Mouse (Mus musculus) heart, postnatal 0 days (tissue): ENCODE data around the gene Wnt3. TPM values are rescaled to one million over a fixed set of nuclear protein-coding genes. Genes with fewer than 3 reads are reported as not detected.

ENCODE experiments used
- ATAC-seq: fragments of 200-750 bp; cut with Nextera tagmentation; 2 replicates; pipeline ENCODE4 v1.8.0; 2017; ENCODE audit warnings: low read depth, moderate number of reproducible peaks, moderate library complexity; ENCODE audit not compliant: insufficient read depth
- DNase-seq: peaks from one replicate; pipeline ENCODE4 v3.0.0-alpha.2; 2016; ENCODE audit warnings: low spot score
- H3K27ac ChIP-seq: fragments of 300-500 bp; sonication (generic); 2 replicates; pipeline ENCODE4 v1.5.1; 2014; ENCODE audit warnings: low read depth, mild to moderate bottlenecking
- H3K27me3 ChIP-seq: fragments of 300-500 bp; sonication (generic); 2 replicates; pipeline ENCODE4 v1.6.1; 2014; ENCODE audit warnings: low read length, mixed read lengths; ENCODE audit not compliant: control insufficient read depth, insufficient read depth
- H3K36me3 ChIP-seq: fragments of 300-500 bp; sonication (generic); replicated peaks from 2 replicates; pipeline ENCODE4 v1.6.1; 2014; ENCODE audit warnings: low read length, mixed read lengths; ENCODE audit not compliant: control insufficient read depth, insufficient read depth
- H3K4me1 ChIP-seq: fragments of 300-500 bp; sonication (generic); 2 replicates; pipeline ENCODE4 v1.6.1; 2014; ENCODE audit warnings: antibody characterized with exemption; ENCODE audit not compliant: control insufficient read depth, insufficient read depth
- H3K4me2 ChIP-seq: fragments of 300-500 bp; sonication (generic); 2 replicates; pipeline ENCODE4 v1.6.1; 2014; ENCODE audit warnings: low read depth, mild to moderate bottlenecking, low read length, moderate library complexity
- H3K4me3 ChIP-seq: fragments of 300-500 bp; sonication (generic); 2 replicates; pipeline ENCODE4 v1.5.1; 2014; ENCODE audit warnings: low read depth, low read length
- H3K9ac ChIP-seq: fragments of 300-500 bp; sonication (generic); replicated peaks from 2 replicates; pipeline ENCODE4 v1.6.1; 2014; ENCODE audit warnings: low read depth, low read length, mixed read lengths
- H3K9me3 ChIP-seq: fragments of 300-500 bp; sonication (generic); replicated peaks from 2 replicates; pipeline ENCODE4 v1.6.1; 2016; ENCODE audit warnings: low read length; ENCODE audit not compliant: control insufficient read depth
- CTCF ChIP-seq: IDR thresholded peaks from 2 replicates; pipeline ENCODE4 v1.5.1; 2016; ENCODE audit warnings: antibody characterized with exemption, control low read depth, low read depth
- EP300 ChIP-seq: IDR thresholded peaks from 2 replicates; pipeline ENCODE4 v1.6.1; 2016; ENCODE audit warnings: antibody characterized with exemption, low read depth
- WGBS: fragments of 180-500 bp; shearing (Covaris S2); extraction: QIAGEN DNeasy Blood & Tissue Kit; methylation state at CpG from one replicate; pipeline ENCODE4 v1.1.7; 2014; 5-methylcytosine and 5-hydroxymethylcytosine counted together
- polyA plus RNA-seq: library from polyadenylated mRNA; unstranded; fragments of >200 nt; fragmentation: Nextera tagmentation; extraction: Ambion mirVana; gene quantifications from 2 replicates; pipeline ENCODE4 v1.2.1, GENCODE M21; 2015
- total RNA-seq: library from RNA; depleted of rRNA; stranded (reverse); fragments of >200 nt; gene quantifications from 2 replicates; pipeline ENCODE4 v1.2.3, GENCODE M21; 2014; ENCODE audit warnings: low replicate concordance

The Wnt3 gene
- total and polyA plus RNA-seq, 2 experiments from 2014 or later, result not detected

- H3K27me3 ChIP-seq, result peaks cover 3% of the 10 kb centered on the region
- TF ChIP-seq CTCF (no peak), EP300 (no peak)
- no peaks in the 10 kb centered on the region for H3K36me3 ChIP-seq
- no peaks in the 10 kb centered on the region for H3K4me1 ChIP-seq
- no peak overlapping the region for H3K9ac ChIP-seq
- H3K9me3 ChIP-seq, result no peaks in the 10 kb centered on the region
- WGBS, result 69% methylated on average over 4 of the region's 4 CpGs
- ATAC-seq (no peak), DNase-seq (no peak)
- no peak overlapping the region for H3K4me3 ChIP-seq
- no peak overlapping the region for H3K4me2 ChIP-seq
- no peak overlapping the region for H3K27ac ChIP-seq
These were observed 40.9 kb upstream of the Wnt3 start for GRCm38 (mm10) chr11:103733069-103733468.

GRCm38 (mm10) chr11:103733961-103734360, 40.0 kb upstream of the Wnt3 start:
- H3K9ac ChIP-seq, result no peak overlapping the region
- H3K9me3 ChIP-seq, result no peaks in the 10 kb centered on the region
- no peaks in the 10 kb centered on the region for H3K4me1 ChIP-seq
- H3K27ac ChIP-seq, result no peak overlapping the region
- ATAC-seq, result no peak
- no peaks in the 10 kb centered on the region; the same call in none of the 2 replicates for H3K27me3 ChIP-seq
- H3K4me3 ChIP-seq, result no peak overlapping the region
- TF ChIP-seq EP300, result no peak
- TF ChIP-seq CTCF, result no peak
- DNase-seq, result no peak
- H3K4me2 ChIP-seq, result no peak overlapping the region
- WGBS, result 82% methylated on average over 2 of the region's 2 CpGs
- no peaks in the 10 kb centered on the region for H3K36me3 ChIP-seq

- WGBS, result 56% methylated on average over 5 of the region's 5 CpGs
- Histone ChIP-seq H3K9me3 (no peaks in the 10 kb centered on the region), H3K27ac (no peak overlapping the region), H3K4me1 (no peaks in the 10 kb centered on the region), H3K27me3 (peaks cover 1% of the 10 kb centered on the region), H3K4me3 (no peak overlapping the region), H3K9ac (no peak overlapping the region), H3K4me2 (no peak overlapping the region), H3K36me3 (no peaks in the 10 kb centered on the region)
- DNase-seq, result no peak
- no peak for ATAC-seq
- TF ChIP-seq EP300 (no peak), CTCF (no peak)
These were observed 39.4 kb upstream of the Wnt3 start for GRCm38 (mm10) chr11:103734411-103735045.

- DNase-seq, result no peak
- Histone ChIP-seq H3K4me2 (no peak overlapping the region), H3K4me1 (no peaks in the 10 kb centered on the region), H3K9ac (no peak overlapping the region), H3K36me3 (no peaks in the 10 kb centered on the region), H3K9me3 (no peaks in the 10 kb centered on the region), H3K27ac (no peak overlapping the region), H3K27me3 (peaks cover 8% of the 10 kb centered on the region), H3K4me3 (no peak overlapping the region)
- 62% methylated on average over 19 of the region's 19 CpGs for WGBS
- ATAC-seq, result no peak
- TF ChIP-seq CTCF (no peak), EP300 (no peak)
These were observed 38.7 kb upstream of the Wnt3 start for GRCm38 (mm10) chr11:103735046-103735781.

- ATAC-seq (peak; percentile 51), DNase-seq (no peak)
- Histone ChIP-seq H3K4me1 (peaks cover 6% of the 10 kb centered on the region), H3K36me3 (no peaks in the 10 kb centered on the region), H3K4me2 (peak within 1 kb of the TSS; percentile 63), H3K4me3 (peak within 1 kb of the TSS; percentile 47), H3K9ac (no peak within 1 kb of the TSS), H3K27me3 (peaks cover 78% of the 10 kb centered on the region), H3K9me3 (no peaks in the 10 kb centered on the region), H3K27ac (no peak within 1 kb of the TSS)
- 1% methylated on average over 59 of the region's 68 CpGs for WGBS
- no peak for TF ChIP-seq CTCF
- TF ChIP-seq EP300, result no peak
These were observed 24.5 kb upstream of the Wnt3 start, which contains the start of gene Wnt9b for GRCm38 (mm10) chr11:103749306-103750089. Gene Wnt9b, minus strand, starts transcription at chr11:103749821.
